Mouse (Mus musculus): ENCODE data around the gene Mbnl3.

- peak; percentile 43 for TF ChIP-seq CTCF (IDR thresholded peaks at IDR 0.05; ENCODE audit: low read depth)
- no peak for TF ChIP-seq EP300 (IDR thresholded peaks at IDR 0.05; ENCODE audit: low read depth)
Observed at GRCm38 (mm10) chrX:51146351-51146750, 60.0 kb downstream of the Mbnl3 start.

All from liver, embryonic 14.5 days (tissue).